Mouse (Mus musculus) NIH3T3 (cell line): ENCODE results near the gene Mpdu1.
A peak's percentile ranks its signal among the peaks of the same experiment; 100 is the strongest.
"Not testable (repeated sequence)": the region's sequence is repeated elsewhere in the genome, so short reads cannot be mapped to it uniquely, and the experiment has no call there.

Experiments used
- DNase-seq: peaks from one replicate; pipeline ENCODE4 v3.0.0-alpha.2; 2012; ENCODE audit warnings: low read depth

Mpdu1 gene

DNA sequence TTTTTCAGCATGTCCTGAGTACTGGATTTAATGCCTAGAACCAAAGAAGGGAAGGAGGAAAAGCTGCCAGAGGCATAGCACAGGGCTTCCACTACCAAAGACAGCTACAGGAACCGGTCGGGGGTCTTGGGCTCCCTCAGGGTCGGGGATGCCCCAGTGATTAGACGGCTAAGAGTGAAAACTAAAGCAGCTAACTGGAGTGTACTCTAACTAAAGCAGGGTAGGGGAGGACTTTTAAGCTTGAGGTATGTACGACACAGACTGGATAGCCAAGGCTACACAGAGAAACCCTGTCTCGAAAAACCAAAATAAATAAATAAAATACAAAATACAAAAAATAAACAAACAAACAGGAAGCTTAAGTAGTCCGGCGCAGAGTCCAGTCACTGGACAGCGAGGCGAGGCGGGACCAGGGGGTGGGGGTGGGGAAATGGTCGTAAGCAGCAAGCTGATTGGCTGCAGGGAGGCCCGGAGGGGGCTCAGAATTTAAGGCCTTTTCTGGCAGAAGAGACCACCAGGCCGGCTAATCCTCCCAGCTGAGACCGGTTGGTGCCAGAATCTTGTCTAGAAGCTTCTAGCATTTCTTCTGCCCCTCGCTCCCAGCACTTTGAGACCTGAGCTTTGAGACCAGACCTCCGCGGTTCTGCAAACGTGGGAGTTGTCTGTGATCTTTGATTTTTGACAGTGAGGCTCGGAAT is 40.7 kb downstream of the Mpdu1 start, which contains the start of gene Sat2:
Sat2 (plus strand) TSS at position 454 of the 698 bp plus-strand sequence.
- peak; percentile 88 for DNase-seq

- no peak for DNase-seq
Measured at GRCm38 (mm10) chr11:69620394-69621081, 41.9 kb downstream of the Mpdu1 start.

DNA sequence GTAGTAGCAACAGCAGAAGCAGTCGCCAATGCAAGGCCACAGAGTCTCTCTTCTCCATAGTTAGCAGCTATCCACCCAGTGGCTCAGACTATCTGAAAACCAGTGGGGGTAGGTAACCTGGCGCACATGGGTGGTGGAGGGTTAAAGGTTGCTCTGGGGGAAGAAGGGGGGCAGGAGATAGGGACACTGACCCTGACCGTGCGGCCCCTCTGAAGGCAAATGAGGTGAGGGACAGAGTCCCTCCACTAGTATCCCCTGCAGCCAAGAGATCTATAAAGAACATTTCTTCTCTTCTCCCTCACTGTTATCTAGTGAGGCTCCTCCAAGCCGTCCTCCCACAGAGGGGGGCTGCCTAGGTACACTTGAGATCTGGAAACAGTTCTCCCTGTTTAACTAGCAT is 44.6 kb downstream of the Mpdu1 start, which contains the start of gene Shbg:
Shbg (minus strand) TSS at position 101 of the 400 bp plus-strand sequence.
- no peak for DNase-seq

DNA sequence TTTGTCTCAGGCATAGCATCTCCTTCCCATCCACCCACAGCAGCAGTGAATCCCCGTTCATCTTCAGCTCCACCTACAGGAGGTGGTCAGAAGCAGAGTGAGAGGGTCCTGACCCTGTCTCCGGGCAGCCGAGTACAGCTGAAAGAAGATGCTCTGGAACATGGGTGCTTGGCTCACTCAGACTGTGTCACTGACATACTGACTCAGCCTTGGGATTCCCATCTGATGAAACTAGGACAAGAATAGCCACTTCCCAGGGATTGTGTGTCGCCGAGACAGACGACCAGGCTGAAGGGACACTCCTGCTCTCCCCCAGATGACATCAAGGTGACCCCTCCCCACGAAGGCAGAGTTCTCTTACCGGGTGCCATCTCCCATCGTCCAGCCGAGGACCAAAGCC is 45.7 kb downstream of the Mpdu1 start:
- no peak for DNase-seq

GRCm38 (mm10) chr11:69614257-69614588 is 48.2 kb downstream of the Mpdu1 start:
- not testable (repeated sequence) for DNase-seq

DNA sequence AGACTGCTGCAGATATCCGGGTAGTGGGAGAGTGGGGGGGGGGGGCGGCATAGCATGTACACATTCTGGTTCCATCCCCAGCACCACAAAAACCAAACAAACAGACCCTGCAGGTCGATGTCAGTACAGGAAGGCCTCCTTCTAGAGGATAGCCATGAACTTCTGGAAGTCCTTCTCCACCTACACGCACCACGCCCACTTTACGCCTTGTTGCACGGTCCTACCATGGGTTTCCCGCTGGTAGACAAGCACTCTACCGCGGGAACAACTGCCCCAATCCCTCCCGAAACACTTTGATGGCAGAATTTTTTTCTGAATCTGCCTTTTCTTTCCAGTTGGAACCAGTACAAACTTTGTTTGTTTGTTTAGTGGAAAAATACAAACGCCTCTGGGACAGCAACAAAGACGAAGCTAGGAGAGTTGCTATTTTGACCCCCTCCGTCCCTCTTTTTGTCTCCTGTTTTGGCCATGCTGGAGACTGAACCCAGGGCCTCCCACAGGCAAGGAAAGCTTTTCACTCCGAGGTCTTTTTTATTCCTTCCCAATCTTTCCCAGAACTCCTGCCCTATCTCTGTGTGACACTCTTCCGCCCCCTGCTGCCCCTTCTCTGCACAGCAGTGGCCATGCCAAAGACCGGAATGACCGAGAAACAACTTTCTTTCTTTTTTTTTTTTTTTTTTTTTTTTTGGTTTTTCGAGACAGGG is 48.7 kb downstream of the Mpdu1 start:
- DNase-seq, result peak; percentile 95

DNA sequence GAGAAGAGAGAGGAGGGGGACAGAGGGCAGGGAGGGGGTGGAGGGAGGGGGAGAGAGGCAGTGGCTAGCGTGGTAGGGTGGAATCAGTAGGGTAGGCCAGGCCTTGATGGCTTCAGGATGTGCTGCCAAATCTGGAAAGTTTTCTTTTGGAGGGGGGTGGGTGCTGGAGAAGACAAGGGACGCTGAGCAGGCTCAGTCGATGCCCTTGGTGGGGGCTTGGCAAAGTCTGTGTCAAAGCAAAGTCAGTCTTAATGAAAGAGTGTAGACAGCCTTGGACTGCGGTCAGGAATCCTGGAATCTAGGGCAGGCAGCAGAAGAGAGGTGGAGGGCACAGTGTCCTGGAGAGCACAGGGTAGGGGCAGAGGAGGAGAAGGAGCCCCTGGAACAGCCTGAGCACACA is 51.5 kb downstream of the Mpdu1 start:
- no peak for DNase-seq

- DNase-seq, result no peak
Measured at GRCm38 (mm10) chr11:69609416-69609815, 53.0 kb downstream of the Mpdu1 start.

- DNase-seq, result no peak
Measured at GRCm38 (mm10) chr11:69608525-69608924, 53.9 kb downstream of the Mpdu1 start.

- no peak for DNase-seq
Measured at GRCm38 (mm10) chr11:69606832-69607231, 55.6 kb downstream of the Mpdu1 start.
